Mouse (Mus musculus) left cerebral cortex, adult 11 months (tissue): ENCODE measurements around the gene Tmem121b.
A peak's percentile ranks its signal among the peaks of the same experiment; 100 is the strongest.

Experiments
- DNase-seq: peaks from one replicate; pipeline ENCODE4 v3.0.0; 2022; ENCODE audit warnings: low spot score

Tmem121b gene

DNA sequence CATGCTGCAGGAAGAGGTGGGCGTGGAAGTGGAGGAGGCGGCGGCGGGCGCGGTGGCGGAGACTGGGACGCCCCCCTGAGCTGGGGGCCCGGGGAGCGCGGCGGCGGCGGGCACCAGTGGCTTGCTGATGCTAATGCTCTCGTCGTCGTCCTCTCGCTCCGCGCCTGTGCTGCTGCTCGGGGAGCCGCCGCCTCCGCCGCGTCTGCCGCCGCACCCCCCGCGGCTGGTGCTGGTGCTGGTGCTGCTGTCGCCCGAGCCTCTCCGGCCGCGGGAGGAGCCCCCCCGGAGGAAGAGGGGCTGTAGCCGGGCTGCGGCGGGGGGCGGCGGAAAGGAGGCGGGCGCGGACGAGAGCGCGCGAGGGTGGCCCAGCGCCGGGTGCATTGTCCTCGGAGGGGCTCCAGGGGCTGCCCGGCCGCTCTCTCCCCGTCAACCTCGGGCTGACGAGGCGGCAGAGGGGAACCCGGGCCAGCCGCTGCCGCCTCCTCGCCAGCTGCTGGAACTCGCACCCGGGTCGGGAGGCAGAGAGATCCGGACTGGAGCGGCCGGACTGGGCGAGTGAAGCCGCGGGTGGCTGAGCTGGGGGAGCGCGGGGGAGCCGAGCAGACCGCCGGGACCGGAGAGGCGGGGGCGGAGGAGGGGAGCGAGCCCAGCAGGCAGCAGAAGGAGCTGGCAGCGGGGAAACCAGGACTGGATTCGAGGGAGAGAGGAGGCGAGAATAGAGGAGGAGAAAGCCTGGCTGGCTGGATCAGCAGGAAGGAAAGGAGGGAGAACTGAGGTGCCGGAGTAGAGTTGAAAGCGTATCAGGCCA, at the start of gene Tmem121b:
Gene Tmem121b (minus strand): TSS at position 434 of the 808 bp plus-strand sequence.
- DNase-seq, result peak; percentile 77

DNA sequence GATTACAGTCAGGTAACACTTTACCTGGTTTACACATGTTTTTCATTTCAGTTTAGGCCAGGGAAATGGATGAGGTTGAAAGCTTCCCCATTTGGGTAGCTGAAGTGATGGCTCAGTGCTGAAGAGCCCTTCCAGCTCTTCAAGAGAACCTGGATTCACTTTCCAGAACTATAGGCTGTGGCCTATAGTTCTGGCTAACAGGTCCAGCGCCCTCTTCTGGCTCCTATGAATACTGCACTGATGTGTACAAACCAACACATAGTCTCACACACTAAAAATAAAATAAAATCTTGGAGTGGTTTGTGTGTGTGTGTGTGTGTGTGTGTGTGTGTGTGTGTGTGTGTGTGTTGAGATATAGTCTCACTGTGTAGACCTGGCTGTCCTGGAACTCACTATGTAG, 48.5 kb upstream of the Tmem121b start:
- DNase-seq, result no peak

DNA sequence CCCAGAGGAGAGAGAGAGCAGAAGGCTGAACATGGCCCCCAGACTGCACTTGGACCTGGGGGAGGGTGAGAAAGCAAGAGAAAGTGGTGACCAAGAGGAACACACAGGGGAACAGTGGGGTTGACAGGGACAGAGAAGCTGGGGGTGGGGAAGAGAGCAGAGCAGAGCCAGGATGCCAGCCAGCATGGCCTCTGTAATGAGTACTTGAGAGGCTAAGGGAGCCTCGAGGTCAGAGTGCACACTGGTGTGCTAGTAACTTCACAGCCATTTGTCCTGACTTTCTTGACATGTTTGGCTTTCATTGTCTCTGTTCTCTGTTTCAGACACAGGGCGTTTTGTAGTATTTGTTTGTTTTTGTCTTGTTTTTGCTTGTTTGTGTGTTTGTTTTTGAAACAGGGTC, 47.8 kb upstream of the Tmem121b start:
- no peak for DNase-seq

DNA sequence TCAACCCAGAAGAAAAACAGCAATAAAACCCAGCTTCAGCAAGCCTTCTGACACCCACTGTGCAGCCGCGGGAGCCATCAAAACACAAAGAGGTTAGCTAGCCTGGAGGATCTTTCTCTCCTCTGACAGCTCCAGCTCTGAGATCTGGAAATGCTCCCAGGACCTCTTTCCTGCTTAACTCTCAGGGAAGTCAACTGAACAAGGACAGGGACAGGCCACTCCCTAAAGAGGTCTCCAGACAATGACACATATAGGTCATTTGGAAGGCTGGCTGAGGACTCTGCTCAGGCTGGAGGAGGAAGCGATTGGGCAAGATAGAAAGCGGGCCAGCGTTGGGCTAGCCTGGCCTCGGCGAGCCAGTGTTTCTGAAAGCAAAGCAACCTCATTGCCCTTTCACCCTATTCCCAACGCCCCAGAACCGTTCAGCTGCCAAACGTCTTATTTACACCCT, 46.2 kb upstream of the Tmem121b start:
- no peak for DNase-seq

DNA sequence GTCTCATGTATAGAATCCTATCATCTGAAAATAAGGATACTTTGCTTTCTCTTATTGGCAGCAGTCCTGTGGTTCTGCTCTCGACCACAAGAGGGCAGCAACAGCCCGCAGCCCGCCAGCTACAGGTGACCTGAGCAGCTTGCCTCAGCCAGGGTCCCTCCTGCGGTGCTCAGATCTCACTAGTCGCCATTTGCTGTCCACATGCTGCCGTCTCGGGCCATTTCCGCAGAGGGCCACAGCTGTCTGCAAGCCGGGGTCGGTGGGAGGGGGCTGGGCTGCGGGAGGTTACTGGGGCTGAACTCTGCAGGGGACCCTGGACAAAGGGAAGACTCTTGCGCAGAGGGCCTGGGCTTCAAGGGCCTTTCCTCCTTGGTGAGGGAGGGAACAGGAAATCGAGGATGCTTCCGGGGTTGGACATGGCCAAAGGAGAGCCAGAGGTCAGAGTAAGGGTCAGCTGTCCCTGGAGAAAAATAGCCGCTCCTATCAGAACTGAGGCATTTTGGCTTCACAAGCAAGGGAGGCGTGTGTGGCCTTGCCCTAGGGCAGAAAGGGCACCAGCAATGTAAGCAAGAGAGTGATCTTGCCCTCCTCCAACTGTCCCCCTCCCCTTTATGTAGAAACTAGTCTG, 45.6 kb upstream of the Tmem121b start:
- peak; percentile 42 for DNase-seq

DNA sequence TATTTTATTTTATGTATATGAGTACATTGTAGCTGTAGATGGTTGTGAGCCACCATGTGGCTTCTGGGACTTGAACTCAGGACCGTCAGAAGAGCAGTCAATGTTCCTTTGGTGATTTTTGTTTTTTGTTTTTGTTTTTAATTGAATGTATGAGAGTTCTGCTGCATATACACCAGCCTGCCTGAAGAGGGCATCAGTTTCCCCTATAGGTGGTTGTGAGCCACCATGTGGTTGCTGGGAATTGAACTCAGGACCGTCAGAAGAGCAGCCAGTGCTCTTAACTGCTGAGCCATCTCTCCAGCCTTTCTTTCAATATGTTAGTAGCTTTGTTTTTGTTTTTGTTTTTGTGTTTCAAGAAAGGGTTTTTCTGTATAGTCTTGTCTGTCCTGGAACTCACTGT, 42.7 kb upstream of the Tmem121b start:
- DNase-seq, result no peak

DNA sequence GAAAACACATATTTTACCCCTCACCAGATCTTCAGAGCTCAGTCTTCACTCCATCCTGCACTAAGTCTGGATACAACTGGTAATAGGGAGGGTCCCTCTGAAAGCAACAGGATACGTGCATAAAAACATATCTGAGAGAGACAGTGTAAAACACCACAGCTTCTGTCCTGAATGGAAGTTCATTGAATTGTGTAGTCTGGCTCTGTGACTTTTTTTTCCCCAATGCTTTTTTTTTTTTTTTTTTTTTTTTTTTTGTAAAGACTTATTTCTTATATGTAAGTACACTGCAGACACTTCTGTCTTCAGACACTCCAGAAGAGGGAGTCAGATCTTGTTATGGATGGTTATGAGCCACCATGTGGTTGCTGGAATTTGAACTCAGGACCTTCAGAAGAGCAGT, 39.0 kb upstream of the Tmem121b start:
- DNase-seq, result no peak

DNA sequence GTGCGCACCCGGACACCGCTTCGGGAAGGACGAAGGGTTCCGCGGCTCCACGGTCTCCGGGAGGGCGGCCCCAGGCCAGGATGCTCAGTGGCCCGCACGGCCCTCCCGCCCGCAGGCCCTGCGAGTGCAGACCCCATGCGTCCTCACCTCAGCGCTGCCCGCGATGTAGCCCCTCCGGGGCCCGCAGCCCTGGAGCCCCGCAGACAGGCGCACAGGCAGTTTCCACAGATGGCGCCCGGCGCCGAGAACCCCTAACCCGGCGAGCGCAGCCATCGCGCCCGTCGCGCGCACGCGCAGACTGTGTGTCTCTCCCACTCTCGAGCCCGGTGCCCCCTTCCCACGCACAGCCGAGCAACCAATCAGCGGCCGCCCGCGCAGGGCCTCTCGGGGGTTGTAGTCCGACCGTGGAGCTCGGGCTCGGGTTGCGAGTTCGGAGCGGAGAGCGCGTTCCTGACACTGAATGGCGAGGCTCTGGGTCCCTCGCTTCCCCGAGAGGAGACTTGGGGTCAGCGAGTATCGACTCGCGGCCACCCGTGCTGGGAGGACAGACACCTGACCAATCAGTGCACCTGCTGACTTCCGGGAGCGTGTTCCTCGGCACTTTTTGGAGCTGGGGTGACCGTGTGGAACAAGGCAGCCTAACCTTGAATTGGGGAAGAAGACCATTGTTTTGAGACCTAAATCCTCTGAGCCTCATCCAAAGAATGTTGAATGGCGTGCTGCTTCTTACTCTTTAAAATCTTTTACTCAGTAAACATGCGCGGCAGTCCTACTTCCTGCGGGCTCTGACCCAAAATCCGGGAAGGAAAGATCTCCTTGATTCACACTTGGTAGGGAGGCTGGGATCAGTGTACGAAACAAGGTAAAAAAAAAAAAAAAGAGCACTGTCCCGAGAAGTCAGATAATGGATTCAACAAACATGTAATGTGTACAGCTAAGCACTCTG, 37.7 kb upstream of the Tmem121b start, which contains the start of gene Hdhd5:
Gene Hdhd5 (minus strand): TSS at position 300 of the 946 bp plus-strand sequence.
- peak; percentile 88 for DNase-seq

DNA sequence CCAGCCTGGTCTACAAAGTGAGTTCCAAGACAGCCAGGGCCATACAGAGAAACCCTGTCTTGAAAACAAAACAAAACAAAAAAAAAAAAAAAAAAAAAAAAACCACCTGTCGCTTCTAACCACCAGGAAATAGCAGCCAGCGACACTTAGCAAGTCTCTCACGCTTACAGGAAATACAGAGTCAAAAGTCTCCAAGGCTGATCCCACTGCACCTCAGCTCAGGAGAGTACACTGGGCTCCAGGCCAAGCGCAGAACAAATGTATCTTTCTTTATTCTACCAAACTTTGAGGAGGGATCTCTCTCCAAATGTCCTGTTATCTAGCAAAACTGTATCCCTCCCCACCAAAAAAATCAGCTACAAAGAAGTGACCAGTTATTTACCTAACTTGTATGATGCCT, 35.5 kb upstream of the Tmem121b start:
- no peak for DNase-seq

DNA sequence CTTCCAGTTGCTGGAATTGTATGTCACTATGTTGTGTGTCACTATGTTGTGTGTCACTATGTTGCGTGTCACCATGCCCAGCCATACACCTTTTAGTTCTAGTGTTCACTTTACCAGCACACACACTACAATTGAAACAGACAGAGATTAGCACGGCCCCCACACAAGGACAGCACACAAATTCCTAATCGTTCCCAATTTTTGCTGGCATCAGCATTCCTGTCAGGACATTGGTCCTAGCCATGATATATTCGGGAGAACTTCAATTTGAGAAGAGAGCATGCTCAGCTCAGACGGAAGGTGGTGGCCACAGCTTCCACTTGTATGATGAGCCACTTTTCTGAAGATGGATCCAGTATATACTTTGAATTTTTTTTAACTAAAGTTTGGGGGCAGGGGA, 31.2 kb upstream of the Tmem121b start:
- DNase-seq, result no peak

DNA sequence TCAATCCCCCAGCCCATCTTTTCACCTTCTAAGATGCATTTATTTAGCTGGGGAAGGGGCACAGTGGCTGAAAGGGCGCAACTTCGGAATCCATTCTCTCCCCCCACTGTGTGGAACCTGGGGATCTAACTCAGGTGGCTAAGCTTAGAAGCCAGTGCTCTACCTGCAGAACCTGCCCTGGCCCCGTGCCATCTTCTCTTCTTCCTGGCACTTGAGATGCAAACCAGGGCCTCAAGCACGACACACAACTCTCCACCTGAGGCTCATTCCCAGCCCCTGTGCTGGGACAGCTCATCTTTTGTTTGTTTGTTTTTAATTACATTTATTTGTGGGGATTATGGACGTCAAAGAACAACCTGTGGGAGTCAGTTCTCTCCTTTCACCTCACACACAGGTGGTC, 26.0 kb upstream of the Tmem121b start:
- no peak for DNase-seq

DNA sequence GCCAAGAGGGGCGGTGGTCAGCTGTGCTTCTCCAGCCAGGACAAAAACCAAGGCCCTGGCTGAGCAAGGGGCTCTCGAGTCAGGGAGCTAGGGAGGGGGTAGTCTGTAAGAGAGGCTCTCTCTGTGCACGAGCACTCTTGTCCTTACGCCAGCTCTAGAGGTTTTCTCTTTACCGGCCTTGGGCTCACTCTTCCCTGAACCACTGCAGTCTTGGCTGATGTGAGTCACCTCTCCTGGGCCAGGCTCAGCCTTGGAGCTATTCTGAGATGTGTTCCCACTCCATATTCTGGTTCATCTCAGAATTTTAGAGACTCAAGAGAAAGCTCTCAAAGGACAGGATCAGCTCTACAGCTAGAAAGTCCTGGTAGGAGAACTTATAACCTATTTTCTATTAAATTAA, 23.7 kb upstream of the Tmem121b start:
- DNase-seq, result no peak

DNA sequence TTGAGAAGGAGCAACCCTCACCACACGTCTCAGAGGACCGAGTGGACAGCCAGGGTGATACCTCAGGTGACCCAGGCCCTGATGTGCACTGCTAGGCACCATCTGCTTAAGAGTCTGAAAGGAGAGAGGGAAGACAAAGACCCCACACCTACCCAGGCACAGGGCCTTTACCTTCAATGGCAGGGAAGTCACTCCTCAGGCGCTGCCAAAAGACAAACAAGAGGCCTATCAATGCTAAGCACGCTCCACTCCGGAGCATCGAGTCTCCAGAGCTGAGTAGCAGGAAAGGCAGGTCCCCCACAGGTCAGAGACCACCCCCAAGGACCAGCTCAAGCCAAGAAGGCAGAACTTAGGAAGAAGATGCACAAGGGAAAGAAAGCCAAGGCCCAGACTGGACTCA, 23.3 kb upstream of the Tmem121b start:
- no peak for DNase-seq

DNA sequence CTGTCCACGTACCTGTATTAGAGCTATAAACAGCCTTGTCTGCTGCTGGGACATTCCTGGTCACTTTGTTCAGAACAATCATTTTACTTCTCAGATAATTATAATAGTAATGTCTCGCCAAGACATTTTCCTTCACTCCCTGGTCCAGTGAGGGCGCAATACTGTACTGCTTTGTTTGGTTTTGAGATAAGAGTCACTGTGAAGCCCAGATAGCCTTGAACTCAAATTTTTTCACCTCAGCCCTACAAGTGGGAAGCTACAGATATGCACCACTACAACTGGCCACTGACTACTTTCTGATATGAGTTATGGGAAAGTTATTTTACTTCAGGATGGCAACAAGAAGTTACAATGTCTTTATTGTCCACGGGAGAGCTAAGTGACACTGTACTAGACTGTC, 22.8 kb upstream of the Tmem121b start:
- no peak for DNase-seq

DNA sequence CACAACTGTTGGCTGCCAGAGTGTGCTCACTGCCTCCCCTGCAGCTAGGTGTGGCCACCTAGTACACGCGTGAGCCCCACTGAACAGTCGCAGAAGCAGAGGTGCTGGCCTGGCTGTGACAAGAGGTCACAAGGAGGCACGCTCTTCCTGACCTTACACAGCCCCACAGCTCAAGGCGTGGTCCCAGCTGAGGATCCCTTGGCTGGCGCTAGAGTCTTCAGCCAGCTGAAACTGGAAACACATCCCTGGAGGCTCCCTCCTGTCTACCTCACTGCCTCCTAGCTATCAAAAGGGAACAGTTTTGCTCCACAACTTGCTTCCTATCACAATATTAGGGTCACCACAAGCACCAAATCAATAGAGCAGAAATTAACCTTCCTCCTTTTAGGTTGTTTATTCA, 17.6 kb upstream of the Tmem121b start:
- DNase-seq, result no peak

DNA sequence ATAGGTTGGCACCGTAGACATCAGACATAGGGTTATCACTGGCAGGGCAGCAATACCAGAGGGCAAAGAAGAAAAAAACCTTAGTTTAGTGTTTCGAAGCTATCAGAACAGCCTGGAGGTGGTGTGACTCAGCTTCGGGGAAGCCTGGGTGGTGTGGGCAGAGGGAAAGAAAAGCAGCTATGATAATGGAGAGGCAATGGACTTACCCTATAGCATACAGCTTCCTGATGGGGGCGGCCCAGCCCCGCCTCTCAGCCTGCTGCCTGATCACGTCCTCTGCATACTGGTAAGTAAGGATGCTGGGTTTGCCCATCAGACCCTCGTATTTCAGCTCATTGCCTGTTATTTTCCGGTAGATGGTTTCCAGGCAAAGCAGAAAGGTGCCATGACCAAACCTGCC, 16.8 kb upstream of the Tmem121b start:
- peak; percentile 67 for DNase-seq

DNA sequence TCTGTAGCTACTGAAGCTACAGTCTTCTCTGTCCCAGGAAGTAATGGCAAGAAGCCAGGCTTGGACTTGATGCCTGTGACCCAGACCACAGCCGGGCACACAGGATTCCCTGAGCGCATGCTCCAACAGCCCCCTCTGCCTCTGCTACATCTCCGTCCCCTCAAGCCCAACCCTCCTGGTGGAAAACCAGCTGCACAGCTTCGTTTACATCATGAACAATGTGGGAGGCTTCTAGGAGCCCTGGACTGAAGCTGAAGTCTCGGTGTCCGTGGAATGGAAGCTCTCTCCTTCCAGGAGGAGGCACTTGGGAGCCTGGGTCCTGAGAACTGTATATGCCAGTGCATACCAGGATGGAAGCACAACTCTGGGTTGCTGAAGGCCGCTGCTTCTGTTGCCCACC, 16.4 kb upstream of the Tmem121b start:
- no peak for DNase-seq

DNA sequence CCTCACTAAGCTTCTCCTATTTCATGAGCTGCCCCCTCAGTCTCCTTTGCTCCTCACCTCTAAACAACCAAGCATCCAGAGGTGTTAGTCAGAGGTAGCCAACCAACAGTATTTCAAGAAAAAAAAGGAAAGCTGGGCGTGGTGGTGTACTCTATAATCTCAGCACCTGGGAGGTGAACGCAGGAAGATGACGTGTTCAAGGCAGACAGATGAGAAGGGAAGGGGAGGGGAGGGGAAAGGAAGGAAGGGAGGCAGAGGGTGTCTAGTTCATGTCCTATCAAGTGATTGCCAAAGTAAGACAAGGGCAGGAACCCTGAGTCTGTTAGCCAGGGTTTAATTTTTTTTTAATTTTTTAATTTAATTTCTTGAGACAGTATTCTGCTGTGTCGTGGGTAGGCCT, 15.0 kb upstream of the Tmem121b start:
- no peak for DNase-seq

DNA sequence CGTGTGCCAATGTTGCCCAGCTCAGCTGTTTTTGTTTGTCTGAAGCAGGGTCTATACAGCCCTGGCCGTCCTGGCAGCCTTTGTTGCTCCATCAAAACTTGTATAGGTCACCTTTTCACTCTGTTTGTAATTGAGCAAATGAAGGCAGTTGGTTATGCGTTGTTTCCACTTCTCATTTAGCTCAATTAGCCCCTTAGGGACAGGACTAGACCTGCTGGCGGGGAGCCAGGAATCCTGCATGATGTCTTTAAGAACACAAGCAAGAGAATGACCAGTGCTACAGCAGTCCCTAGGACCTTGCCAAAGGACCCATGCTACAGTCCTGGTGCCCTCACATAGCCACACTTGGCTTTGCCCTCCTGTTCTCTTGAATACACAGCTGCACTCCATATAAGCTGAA, 11.9 kb upstream of the Tmem121b start:
- DNase-seq, result no peak

DNA sequence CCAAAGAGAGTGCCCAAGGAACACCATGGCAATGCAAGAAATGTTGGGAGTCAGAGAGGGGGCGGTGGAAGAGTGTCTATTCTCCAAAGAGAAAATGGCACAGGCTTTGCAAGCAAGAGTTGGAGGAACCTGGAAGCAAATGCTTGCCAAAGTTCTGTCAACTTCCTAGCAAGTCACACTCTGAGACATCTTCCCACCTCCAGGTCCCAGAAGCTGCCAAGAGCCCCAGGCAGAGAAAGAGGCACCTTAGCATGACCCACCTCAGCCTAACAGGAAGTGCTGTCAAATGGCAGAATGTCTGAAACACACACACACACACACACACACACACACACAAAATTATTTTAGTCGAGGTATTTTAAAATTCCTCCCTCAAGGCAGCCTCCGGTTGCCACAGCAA, 10.4 kb upstream of the Tmem121b start:
- DNase-seq, result peak; percentile 57

DNA sequence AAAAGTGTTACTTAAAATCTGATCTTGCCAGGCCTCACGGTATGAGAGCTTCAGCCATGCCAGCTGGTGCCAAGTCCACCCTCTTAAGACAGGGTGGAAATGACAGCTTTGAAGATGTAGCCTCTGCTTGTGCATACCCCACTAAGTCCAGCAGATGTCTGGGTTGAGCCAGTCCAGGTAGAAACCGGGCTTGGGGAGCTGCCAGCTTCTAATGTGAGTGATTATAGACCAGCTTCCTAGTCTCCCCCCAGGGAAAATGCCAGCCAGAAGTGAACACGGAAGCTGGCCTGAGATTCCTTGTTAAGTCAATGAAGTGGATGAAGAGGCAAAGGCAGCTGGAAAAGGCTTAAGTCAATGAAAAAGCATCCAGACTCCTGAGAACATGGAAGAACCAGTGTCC, 2.9 kb upstream of the Tmem121b start:
- DNase-seq, result no peak
